Mouse (Mus musculus): ENCODE measurements around the gene Fau.

The Fau gene

GRCm38 (mm10) chr19:6073889-6074288, 16.2 kb downstream of the Fau start:
- DNase-seq (ENCODE audit: low spot score): no peak

DNA sequence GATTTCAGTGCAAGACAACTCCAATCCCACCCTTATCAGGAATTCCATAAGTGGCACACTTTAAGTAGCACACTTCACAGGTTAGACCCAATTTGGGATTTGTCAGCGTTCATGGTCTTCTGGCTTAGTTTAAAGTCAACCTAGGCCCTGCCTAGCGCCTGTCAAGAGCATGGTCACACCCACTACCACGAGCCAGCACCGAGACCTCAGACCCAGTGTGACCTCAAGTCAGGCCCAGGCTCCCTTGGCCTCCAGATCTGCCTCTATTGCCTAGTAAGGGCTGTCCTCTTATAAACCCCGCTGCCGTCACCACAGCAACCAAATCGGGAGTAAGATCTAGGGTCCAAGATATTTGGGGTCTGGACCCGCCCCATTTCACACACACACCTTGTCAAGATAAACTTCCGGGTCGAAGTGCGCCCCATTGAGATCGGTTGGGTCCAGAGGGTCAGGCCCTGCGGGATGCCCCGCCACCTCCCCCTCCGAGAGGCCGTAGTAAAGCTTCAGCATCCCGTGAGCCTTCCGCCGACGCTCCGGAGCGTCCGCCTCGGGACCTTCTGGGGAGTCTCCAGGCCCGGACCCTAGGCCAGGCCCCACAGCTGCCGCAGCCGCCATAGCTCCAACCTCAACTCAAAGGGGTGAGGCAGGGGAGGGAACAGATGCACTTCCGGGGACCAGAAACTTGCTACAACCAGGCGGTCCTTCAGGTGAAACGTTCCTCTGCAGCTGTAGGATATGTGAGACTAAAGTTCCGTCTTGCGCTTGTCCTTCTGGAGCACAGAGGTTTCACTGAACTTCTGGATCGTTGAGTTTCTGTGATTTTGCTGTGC, 19.1 kb downstream of the Fau start, which contains the start of gene Vps51:
Gene Vps51, minus strand, starts transcription at position 668 of the 830 bp plus-strand sequence.
- DNase-seq (ENCODE audit: low spot score): peak; percentile 38

DNA sequence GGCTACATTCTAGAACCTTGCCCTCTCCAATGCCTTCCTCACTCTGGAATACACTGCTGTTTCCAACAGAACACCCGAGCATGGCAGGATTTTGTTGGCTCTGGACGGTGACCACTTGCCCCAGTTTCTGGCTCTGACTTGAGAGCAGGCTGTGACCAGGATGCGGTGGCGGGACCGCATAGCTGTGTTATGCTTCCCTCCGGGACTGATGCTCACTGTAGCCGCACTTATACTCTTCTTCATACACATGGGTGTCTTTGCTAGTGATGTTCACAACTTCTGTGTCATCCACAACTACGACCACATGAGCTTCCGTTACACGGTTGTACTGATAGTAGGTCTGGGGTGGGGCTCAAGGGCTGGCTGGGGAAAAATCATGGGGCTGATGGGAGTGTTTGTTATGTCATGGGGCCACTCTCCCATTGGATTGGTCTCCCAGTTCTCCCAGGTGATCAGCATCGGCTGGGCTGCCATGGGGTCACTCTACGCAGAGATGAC, 22.4 kb downstream of the Fau start, which contains the start of gene Tmem262:
Gene Tmem262, plus strand, starts transcription at position 51 of the 498 bp plus-strand sequence.
- no peak for DNase-seq (ENCODE audit: low spot score)

- no peak for DNase-seq (ENCODE audit: low spot score)
Measured at GRCm38 (mm10) chr19:6082156-6082555, 24.5 kb downstream of the Fau start, which contains the start of gene Gm28374. Gene Gm28374, minus strand, starts transcription at chr19:6082256.

DNA sequence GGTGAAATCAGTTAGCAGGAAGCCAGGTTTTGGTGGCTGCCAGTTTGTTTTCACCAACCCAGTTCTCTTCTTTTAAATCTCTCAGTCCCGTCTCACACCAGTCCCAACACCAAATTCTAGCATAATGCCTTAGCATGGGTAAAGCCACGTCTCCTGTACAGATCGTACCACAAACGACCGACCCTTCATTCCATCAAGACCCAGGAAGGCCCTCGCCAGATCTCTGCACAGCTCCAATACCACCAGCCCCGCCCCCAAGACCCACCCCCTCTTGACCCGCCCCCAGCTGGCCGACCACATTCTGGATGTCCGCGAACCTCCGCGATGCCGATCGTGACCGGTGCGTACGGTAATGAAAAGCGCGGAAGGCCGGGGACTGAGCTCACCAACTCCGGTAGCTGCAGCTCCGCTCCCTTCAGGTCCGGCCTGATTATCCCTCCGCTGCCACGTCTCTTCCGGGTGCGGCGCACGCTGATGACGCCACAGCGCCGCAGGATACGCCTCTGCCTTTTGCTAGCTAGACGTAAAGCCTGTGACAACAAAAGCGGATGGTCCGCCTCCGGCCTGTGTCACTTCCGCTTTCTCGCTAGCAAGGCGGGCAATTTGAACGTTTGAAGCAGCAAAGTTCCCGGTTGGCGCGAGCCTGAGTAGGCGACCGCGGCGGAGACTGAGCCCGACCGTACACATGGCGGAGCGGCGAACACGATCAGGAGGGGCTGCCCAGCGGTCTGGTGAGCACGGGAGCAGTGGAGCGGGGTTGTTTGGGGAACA, 27.0 kb downstream of the Fau start, which contains the start of the genes Zfpl1 and Cdca5:
Gene Zfpl1, minus strand, starts transcription at position 479 of the 771 bp plus-strand sequence.
Gene Cdca5, plus strand, starts transcription at position 506 of the 771 bp plus-strand sequence.
- DNase-seq (ENCODE audit: low spot score): peak; percentile 83

DNA sequence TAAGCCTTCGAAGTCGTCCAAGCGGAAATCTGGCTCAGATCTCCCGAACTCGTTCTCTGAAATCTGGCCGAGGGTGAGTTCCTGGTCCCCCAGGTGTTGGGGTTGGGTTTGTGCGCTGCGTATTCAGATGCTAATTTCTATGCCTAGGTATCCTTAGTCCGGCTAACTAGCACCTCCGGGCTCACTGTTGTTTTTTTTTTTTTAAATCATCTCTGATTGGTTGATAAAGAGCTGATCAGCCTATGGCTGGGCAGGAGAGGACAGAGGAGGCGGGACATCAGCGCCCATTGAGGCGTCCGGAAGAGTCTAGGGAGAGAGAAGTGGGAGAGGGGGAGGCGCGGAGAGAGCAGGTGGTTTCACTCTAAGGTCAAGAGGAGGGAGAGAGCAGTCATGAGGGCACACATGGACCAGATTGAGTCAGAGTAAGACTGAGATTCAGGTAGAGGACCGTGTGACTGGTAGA, 27.8 kb downstream of the Fau start:
- no peak for DNase-seq (ENCODE audit: low spot score)

- DNase-seq (ENCODE audit: low spot score): no peak
Measured at GRCm38 (mm10) chr19:6088841-6089240, 31.2 kb downstream of the Fau start.

DNA sequence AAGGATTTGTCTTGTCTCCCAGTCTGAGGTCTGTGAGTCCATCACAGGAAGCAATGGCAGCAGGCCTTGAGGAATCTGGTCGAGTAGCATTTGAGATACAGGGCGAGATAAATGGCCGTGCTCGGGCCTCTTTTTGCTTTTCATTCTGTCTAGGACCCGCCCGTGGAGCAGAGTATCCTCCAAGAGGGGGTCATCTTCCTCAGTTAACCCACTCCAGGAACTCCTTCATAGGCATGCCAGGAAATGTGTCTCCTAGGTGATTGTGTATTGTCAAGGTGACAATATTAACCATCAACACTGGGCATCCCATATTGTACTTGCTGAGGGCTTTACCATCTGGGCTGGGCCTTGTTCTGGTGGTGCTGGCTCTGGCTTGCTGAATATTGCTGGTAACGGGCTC, 36.5 kb downstream of the Fau start, which contains the start of gene AC131692.1:
Gene AC131692.1, plus strand, starts transcription at position 301 of the 400 bp plus-strand sequence.
- DNase-seq (ENCODE audit: low spot score): no peak

DNA sequence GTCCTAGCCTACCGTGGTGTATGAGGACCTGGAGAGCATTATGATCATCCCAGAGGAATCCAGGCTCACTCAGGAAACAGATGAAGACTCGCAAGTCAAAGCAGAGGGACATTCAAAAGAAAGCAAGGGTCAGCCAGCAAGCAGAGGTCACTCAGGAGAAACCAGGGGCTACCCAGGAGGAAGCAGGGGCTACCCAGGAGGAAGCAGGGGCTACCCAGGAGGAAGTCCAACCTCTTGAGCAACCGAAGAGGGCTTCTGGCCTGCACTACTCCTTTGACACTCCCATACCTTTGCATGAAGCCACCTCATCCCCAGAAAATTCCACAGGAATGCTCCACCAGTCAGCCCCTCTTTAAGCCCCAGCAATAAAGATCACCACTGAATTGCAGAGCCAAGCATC, 40.2 kb downstream of the Fau start:
- DNase-seq (ENCODE audit: low spot score): no peak

GRCm38 (mm10) chr19:6101186-6101585, 43.5 kb downstream of the Fau start:
- DNase-seq (ENCODE audit: low spot score): no peak

GRCm38 (mm10) chr19:6102169-6102853, 44.7 kb downstream of the Fau start:
- DNase-seq (ENCODE audit: low spot score): no peak

GRCm38 (mm10) chr19:6104476-6104875, 46.8 kb downstream of the Fau start:
- no peak for DNase-seq (ENCODE audit: low spot score)

GRCm38 (mm10) chr19:6105586-6105985, 47.9 kb downstream of the Fau start, which contains the start of gene Naaladl1:
Gene Naaladl1, plus strand, starts transcription at chr19:6105782.
- no peak for DNase-seq (ENCODE audit: low spot score)
